Mouse (Mus musculus) brain, embryonic 18.5 days (tissue): ENCODE measurements around the gene Iqch.

Experiments
- DNase-seq: peaks from one replicate; pipeline ENCODE4 v3.0.0-alpha.2; 2012; ENCODE audit warnings: low read depth, low spot score

Gene Iqch

DNA sequence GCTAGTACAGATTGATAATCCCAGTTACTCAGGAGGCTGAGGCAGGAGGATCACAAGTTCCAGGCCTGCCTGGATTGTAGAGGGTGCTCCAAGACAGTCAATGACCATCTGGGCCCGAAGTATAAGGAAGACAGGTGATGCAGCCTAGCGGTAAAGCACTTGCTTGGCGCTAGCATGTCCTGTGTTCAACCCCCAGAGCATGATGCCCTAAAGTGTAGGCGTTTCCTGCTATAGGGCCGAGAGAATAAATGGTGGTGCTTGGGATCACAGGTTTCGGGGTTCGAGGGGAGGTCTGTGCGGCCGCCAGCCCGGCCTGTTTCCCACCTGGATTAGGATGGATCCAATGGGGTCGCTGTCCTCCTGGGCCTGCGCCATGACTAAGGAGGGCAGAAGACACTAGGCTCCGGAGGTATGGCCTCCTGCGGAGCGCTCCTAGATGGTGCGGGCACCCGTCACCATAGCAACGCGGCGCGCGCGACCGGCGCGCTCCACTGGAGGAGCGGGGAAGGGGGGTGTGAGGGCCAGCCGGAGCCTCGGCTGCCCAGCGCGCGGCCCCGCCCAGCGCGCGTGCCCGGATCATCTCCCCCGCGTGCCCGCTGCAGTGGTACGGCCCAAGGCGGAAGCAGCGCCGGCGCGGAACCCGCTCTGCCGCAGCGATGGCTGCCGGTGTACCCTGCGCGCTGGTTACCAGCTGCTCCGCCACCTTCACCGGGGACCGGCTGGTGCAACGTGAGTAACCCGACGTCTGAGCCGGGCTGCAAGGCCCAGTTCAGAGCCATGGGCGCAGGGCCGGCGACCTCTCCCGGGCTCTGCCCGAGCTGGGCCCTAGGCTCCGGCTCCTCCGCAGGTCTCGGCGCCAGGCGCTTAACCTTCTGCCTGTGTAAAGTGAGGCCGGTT, at the start of gene Iqch, which contains the start of gene Aagab:
TSS of gene Iqch (minus strand) at position 451 of the 897 bp plus-strand sequence.
TSS of gene Aagab (plus strand) at position 618 of the 897 bp plus-strand sequence.
- DNase-seq = peak; percentile 87

DNA sequence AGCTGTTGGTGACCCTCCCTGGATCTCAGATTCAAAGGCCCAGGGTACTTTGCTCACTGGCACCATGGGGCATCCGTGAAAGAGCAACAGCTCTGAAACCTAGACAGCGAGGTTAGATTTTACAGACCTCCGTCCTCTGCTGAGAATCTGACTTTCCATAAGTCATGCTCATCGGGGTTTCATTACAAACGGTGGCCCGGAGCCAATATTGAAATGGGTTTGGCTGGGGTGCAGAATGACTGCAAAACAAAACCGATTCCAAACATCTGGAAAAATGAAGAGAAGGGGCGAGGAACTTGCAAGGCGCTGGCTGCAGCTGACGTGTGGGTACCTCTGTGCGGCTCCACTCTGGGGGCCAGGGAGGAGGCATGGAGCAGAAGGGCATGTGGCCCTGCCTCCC, 49.3 kb upstream of the Iqch start:
- DNase-seq = no peak

DNA sequence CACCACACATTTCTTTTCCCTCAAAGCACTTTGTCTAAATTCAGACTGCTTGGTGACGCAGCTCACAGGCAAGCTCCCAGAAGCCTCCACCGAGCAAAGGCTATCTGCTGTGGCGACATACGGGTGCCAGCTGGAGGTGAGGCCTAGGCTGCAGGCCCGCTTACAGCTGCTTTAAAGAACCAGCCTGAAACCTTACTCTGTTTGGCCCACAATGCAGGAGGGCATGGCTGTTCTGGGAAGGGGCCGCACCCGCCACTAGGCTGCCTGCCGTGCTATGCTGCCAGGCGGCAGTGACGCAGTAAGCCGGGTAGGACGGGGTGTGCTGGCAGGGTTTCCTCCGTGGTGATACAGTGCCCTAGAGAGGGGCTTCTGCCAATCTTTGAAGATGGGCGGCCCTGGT, 48.6 kb upstream of the Iqch start:
- DNase-seq = no peak

DNA sequence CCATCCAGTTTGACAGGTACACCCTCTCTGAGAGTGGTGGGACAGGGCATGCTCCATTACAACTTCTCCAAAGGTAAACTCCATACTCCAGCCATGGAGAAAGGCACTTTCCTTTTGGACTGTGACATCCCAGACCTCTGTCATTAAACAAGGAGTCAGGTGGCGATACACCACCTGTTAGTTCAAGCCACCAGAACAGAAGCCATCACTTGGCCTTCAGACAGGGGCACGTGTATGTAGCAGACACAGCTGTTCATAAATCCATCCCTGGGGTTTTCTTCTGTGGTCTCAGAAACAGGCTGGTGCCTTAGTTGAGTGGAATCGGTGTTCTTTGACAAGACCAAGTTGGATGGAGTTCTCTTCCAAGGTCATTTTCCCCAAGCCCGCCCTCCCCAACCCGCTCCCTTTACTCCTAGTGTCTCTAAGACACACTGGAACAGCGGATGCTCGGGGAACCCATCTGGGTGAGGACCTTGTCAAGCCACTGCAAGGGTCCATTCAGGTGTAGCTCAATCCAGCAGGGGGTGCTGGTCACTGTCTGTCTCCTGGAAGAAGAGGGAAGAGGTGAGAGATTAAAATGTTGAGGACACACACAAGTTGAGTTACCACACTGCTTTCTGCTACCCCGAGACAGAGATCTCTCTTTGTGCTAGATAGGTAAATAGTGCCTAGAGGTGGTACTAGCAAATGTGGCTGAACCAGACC, 47.7 kb upstream of the Iqch start:
- DNase-seq = no peak

DNA sequence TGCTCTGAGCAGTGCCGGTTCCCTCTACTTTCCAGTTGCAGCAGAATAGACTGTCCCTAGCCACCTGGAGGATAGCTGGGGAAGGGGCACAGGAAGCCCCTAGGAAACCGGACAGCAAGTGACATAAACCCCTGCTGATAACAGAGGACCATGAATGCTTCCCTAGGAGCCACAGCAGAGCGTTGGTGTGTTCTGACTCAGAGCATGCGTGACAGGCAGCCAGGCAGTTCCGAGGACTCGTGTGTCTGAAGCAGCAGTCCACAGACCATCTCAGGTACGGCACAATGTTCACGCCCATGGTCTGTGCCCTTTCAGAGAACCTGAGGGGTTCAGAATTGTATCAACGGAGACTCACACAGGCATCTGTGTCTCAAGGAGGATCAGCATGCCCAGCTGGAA, 46.2 kb upstream of the Iqch start:
- no peak for DNase-seq

DNA sequence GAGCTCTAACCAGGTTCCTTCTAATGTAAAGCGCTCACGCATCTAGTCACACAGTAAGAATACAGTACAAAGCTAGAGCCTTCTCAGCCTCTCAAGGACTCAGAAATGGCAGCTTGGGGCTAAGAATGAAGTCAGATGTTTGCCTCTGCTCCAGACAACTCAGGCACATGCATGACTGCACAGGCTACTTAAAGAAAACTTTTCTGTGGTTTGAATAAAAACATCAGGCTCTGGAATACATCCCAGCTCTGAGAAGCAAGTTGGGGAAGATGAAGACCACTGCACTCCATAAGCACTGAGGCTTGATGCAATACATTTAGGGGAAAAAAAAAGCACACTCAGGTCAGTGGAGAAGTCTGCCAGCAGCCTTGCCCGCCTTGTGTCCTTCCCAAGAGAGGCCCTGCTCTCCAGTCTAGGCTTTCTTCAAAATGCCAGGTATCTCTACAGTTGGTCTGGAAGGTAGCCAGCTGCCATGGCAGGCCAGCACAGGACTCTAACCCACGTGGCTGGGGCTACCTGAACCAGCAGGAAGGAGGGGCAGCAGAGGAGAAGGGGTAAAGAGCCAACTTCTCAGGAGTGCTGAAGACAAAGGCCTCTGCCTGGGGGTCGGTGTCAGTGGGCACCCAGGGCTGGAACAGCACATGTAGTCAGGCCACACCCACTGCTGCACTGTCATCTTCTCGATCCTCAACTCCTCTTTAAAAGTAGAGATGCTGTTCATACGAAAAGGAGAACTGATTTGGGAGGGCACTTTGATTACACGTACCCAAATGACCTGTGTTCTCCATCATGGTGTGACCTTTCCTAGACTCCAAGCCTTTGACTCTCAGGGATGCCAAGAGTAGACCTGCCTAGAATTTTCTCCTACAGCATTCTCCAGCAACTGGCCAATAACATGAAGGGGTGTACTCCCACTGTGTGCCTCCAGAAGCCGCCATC, 45.6 kb upstream of the Iqch start:
- no peak for DNase-seq

DNA sequence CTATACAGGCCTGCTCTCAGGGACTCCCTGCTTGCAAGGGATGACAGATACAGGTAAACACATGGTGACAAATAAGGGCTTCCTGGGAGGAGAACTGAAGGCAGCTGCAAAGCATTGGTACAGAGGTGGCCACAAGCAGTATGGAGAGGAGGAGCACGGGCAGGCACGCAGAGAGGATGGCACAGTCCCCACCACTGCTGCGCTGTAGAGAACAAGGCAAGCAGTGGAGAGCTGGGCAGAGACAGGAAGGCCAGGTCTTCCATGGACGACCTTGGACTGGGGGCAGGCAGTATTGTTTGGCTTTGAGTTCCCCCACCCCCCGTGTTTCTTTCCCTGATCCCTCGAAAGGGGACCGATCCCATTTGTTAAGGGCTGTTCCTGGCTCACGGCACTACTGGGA, 42.8 kb upstream of the Iqch start:
- DNase-seq = no peak

DNA sequence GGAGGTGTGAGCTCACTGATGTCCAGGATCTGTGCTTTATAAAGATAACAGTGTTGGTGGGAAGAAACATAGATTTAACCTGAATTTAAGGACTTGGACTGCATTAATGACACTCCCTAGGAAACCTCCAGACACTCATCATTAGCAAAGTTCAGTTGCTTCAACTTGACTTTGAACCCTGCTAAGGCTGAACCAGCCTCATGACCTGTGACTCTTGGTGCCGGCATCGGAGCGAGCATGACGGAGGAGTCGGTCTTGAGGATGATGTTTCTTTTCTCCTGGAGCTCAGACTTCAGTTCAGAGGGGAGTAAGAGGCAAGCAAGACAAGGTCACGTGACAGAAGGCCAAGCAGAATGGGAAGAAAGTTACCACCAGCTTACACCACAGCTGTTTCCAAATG, 41.7 kb upstream of the Iqch start:
- no peak for DNase-seq

DNA sequence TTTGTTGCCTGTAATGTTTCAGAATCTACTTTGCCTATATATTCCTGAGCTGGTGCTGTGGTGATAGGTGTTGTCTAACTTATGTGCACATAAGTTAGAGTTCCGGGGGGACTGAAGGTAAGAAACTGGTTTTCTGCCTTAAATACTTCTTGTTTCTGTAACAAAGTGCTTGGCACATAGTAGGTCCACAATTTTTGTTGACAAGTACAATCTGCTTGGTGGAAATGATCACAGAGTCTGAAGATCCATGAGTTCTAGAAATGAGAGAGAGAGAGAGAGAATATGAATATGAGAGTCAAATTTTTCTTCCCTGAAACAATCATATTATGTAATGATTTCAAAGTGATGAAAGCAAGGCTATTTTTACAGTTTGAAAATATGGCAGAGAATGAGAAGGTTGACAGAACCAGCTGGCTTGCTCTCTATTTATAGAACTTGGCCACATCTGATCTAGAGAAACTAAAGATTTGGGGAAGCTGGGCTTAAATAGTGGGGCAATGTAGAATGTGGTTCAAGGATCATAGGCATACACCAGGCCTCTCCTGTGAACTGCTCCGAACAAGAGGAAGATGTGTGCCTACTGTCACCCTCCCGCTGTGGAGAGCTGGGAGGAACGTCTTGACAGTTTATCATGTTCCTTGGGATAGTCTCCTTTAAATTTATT, 39.8 kb upstream of the Iqch start:
- DNase-seq = no peak

DNA sequence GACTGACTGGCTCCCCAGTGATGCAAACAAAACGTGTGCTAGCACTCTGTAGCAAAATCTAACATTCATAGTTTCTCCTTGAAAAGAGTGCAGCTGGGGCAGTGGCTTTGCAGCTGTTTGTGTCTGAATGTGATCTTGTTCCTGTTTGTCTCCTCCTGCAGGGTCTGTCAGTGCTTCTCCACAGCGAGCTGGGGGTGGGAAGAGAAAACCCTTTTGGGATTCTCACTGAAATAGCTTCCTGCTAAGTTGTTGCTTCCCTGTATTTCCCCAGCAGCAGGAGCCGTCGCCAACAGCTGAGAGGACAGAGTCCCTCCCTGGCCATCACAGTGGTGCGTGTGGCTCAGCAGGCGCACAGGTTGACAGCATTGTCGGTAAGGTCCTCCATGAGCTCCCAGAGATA, 33.8 kb upstream of the Iqch start:
- DNase-seq = no peak

DNA sequence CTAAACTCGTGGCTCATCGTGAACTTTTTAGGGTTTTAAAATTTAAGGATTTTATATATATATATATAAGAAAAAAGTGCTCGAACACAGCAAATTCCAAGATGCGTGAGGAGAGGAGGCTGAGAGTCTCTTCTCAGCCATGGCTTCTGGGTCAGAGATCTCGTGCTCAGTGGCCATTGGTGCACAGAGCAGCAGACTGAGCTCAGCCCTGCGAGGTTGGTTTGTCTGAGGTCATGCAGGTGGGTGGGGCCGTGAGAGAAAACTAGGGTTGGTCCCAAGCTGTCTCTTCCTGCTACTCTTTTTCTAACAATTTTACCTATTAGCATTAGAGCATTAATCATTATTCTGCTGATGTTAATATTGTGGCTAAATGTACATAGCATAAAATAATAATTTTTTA, 31.0 kb upstream of the Iqch start:
- no peak for DNase-seq

DNA sequence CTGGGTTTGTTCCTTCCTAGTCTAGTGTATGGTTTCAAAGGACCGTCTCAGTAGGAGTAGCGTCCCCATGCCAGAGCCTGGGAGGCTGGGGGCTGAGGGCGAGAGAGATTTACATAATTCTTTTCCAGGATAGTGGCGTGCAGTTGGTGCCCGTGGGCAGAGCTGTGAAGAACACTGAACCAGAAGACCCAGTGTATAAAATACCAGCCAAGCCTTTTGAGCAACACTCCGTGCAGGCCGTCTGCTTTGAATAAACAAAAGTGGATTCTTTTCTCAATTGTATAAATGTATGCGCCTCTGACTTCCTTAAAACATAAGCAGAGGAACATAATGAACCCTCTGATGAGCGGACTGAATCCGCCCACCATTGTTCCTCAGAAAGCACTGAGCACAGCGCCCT, 30.6 kb upstream of the Iqch start:
- no peak for DNase-seq

DNA sequence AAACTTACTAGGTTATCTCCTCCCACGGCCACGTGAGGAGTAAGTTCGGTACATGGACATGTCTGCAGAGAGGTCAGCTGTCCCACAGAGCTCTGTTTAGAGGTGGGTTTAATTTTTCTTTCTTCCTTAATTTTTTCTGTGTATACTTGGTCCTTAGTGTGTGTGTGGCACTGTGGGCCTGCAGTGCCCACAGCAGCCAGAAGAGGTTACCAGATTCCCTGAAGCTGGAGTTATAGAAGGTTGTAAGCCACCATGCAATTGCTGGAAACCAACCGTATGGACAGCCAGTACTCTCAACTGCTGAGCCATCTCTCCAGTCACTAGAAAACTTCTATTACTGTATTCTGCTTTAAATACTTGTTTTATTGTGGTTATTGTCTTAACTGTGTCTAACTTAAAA, 29.8 kb upstream of the Iqch start:
- DNase-seq = no peak

DNA sequence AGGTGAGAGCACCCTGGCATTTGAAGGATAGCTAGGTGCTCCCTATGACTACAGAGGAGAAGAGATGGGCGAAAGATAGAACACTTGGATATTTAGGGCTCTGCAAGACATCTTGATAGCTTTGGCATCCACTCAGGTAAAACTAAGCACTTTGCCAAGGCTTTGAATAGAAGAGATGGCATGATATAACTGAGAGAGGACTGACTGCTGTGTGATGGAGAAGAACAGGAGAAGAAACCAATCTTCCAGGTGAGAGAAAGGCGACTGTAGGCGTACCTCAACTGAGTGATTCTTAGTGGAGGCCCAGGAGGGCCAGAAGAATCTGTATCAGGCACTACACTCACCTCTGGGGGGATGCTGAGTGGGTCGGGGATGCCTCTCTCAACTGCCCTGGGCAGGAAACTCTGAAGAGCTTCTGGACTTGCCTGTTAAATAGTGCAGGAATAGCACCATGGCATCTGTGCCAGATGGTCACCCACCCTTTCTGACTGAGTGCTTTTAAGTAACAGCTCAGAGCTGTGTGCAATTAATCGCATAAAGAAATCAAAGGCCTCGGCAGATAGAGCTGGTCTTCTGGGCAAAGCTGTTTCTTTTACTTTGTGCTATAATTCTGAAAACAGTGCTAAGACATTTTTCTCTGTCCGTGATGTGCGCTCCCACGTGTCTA, 22.9 kb upstream of the Iqch start:
- no peak for DNase-seq

DNA sequence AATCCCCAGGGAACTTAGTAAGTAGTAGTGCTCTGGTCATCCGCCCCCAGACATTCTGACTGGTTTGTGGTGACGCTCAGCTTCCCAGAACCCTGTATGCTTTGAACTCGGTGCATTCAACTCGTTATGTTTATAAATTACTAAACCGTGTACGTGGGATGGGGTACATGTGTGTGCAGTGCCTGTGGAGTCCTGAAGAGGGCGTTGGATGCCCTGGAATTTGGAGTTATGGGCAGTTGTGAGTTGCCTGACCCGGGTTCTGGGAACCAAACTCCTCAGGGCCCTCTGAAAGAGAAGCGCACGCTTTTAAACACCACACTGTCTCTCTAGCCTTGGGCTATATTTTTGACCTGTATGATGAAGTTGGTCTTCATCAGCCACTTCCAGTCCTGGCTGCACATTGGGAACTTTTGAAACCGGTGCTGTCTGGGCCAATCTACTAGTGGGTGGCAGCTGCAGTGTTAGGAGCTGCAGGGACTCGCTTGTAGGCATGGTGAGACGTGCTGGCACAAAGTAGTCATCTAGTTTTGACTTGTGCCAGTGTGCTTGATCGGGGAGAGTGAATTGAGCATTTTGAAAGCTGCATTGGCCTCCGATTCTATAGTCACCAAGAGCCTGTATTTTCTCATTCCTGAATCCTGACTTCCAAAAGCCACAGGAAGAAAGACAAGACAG, 21.7 kb upstream of the Iqch start:
- no peak for DNase-seq

DNA sequence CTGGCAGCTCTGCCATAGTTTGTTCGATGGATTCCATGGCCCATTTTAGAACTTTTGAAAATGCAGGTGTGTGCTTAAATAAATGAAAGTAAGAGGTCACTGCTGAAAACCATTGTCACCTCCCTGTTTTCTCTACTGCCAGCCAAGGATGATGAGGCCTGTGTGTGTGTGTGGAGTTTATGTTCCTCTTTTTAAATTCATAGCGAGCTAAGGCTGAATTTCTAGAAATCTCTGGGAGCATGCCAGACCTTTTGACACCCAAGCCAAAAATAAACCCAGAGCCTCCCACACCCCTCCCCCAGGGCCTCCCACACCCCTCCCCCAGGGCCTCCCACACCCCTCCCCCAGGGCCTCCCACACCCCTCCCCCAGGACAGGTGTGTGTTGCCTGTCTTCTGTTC, 15.7 kb upstream of the Iqch start:
- no peak for DNase-seq

DNA sequence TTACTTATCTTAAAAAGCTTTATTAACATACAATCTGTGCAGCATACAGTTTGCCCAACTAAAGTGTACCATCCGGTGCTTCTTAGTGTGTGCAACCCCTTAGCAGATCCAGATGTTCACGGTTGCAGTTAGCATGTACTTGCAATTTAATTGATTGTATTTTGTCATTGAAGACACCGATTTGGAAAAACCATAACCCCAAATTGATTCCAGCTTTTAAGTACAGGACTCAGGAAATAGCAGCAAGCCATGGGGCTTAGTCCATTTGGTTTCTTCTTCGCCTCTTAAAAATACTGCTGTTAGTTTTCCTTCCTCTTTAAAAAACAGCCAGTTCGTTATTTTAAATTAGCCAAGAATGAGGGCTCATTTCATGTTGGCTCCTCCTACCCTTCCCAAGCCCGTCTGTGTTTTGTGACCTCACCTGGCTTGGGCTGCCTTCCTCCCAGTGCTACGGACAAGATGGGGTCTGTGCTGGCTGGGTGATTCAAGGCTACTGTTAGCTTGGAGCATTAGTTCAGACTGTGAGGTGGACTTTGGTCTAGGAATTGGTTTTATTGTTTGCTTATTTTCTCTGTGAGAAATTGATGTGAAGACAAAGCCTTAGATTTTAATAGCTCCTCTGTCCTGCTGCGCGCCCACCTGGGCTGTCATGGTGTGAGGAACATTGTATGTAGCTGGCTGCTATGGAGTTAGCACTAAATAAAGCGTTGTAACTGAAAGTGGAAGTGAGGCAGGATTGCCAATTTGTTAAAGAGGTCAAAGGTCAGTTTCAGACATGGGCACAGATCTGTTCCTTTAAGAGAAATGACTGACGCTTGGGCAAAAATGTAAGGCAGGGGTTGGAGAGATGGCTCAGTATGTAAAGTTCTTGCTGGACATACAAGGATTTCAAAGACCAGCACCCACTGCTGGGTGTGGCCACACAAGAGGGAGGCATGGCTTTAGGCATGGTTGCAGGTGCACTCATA, 12.0 kb upstream of the Iqch start:
- DNase-seq = no peak

DNA sequence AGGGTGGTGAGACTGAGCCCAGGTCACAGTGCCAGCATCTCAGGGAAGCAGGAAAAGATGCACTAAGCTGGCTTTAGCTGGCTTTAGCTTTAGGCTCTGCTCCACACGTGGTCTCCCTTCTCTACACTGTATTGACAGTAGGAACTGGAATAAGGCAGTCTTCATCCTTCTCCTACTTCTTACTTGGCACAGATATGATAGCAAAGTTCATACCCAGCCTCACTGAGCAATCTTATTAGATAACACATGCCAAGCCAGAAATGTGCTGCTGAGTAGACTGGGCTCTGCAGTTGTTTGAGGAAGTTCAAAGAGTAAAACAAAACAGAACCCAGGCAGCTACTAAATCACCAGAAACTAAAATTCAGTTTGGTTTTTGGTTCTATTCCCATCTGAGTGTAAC, 11.3 kb upstream of the Iqch start:
- DNase-seq = no peak
